Mouse (Mus musculus) heart, postnatal 14 days (tissue): ENCODE data around the gene Atp2c2. TPM values are rescaled to one million over a fixed set of nuclear protein-coding genes. Genes with fewer than 3 reads are reported as not detected.

Source experiments
- DNase-seq, 2 experiments: peaks; one replicate each; pipeline ENCODE4 v3.0.0; 2021 to 2022
- intact Hi-C: fragments of 180-260 bp; cut with DNase I; formaldehyde crosslinking; loops from one replicate; pipeline ENCODE4 v1.15.1; 2025
- total RNA-seq, 2 experiments: library from RNA; stranded (reverse); gene quantifications; 2 replicates each; pipeline ENCODE4 v1.2.3; 2021

Gene Atp2c2
- total RNA-seq, 2 experiments from 2014 or later = 0.17 TPM

GRCm38 (mm10) chr8:119737093-119737900, 37.5 kb downstream of the Atp2c2 start:
- no peak for DNase-seq
- intact Hi-C loops = no loop called here

- intact Hi-C loops = no loop called here
- no peak for DNase-seq
Measured at GRCm38 (mm10) chr8:119738129-119738907, 38.5 kb downstream of the Atp2c2 start.

GRCm38 (mm10) chr8:119740634-119741033, 40.8 kb downstream of the Atp2c2 start:
- no peak for DNase-seq
- intact Hi-C loops = no loop called here

GRCm38 (mm10) chr8:119742409-119742808, 42.6 kb downstream of the Atp2c2 start:
- DNase-seq = peak in 1 of 2 experiments; percentile 11
- intact Hi-C loops = loop anchor here (2.0 kb wide), 1 partner anchor 44 kb away; no protein-coding TSS in a partner anchor

GRCm38 (mm10) chr8:119743291-119744026, 43.6 kb downstream of the Atp2c2 start:
- intact Hi-C loops = loop anchor here (2.0 kb wide), 1 partner anchor 45 kb away; no protein-coding TSS in a partner anchor
- DNase-seq = peak; percentile 42 to 64

GRCm38 (mm10) chr8:119744604-119745003, 44.8 kb downstream of the Atp2c2 start:
- DNase-seq = no peak
- intact Hi-C loops = no loop called here

- intact Hi-C loops = no loop called here
- no peak for DNase-seq
Measured at GRCm38 (mm10) chr8:119755238-119756146, 55.7 kb downstream of the Atp2c2 start.

GRCm38 (mm10) chr8:119756147-119756461, 56.3 kb downstream of the Atp2c2 start:
- no peak for DNase-seq
- intact Hi-C loops = no loop called here

GRCm38 (mm10) chr8:119756538-119756937, 56.7 kb downstream of the Atp2c2 start:
- intact Hi-C loops = no loop called here
- DNase-seq = peak; percentile 36 to 45

GRCm38 (mm10) chr8:119761692-119762091, 61.9 kb downstream of the Atp2c2 start:
- DNase-seq = no peak
- intact Hi-C loops = no loop called here

- DNase-seq = no peak
- intact Hi-C loops = no loop called here
Measured at GRCm38 (mm10) chr8:119762226-119763220, 62.7 kb downstream of the Atp2c2 start.

GRCm38 (mm10) chr8:119765311-119765710, 65.5 kb downstream of the Atp2c2 start:
- intact Hi-C loops = no loop called here
- no peak for DNase-seq

- no peak for DNase-seq
- intact Hi-C loops = no loop called here
Measured at GRCm38 (mm10) chr8:119765761-119766444, 66.1 kb downstream of the Atp2c2 start.

- intact Hi-C loops = no loop called here
- DNase-seq = peak in 1 of 2 experiments; percentile 42
Measured at GRCm38 (mm10) chr8:119776668-119777245, 76.9 kb downstream of the Atp2c2 start.

- DNase-seq = no peak
- intact Hi-C loops = no loop called here
Measured at GRCm38 (mm10) chr8:119777765-119778164, 78.0 kb downstream of the Atp2c2 start.

GRCm38 (mm10) chr8:119778263-119778662, 78.5 kb downstream of the Atp2c2 start, which contains the start of gene Tldc1:
Tldc1 (minus strand) TSS chr8:119778416.
- peak; percentile 99 to 100 for DNase-seq
- intact Hi-C loops = no loop called here

- intact Hi-C loops = loop anchor here (1.0 kb wide), 2 partner anchors 80 to 93 kb away; no protein-coding TSS in a partner anchor
- peak; percentile 81 to 84 for DNase-seq
Measured at GRCm38 (mm10) chr8:119779013-119779737, 79.4 kb downstream of the Atp2c2 start.
